Mouse (Mus musculus): ENCODE data around the gene Yy2. TPM values are rescaled to one million over a fixed set of nuclear protein-coding genes. Genes with fewer than 3 reads are reported as not detected.
A peak's percentile ranks its signal among the peaks of the same experiment; 100 is the strongest.

Yy2 gene
- total RNA-seq (2021), result 1 to 10 TPM in 1 of 2 experiments, not detected in 1; 1.5 TPM
- long read RNA-seq, experiment 1, result 0 reads
- long read RNA-seq, experiment 2, result 0 reads

DNA sequence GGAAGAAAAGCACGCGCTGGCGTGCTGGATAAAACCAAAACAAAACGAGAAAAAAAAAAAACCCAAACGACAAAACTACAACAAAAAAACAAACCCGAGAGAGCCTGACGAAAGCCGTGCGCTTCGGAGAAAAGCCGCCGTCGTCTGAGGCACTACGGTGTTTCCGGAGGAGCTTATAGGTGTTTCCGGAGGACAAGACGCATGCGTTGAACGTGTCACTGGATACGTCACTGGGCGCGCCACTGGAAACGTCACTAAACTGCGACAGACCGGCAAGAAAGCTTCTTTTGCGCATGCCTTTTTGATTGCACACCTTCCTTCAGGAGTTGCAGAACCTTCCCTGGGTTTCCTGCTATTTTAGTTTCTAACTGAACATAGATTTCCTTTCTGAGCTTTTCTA lies at the start of gene Yy2:
TSS of gene Yy2 (minus strand) at position 146 of the 400 bp plus-strand sequence.
- DNase-seq, result no peak

- DNase-seq, result peak; percentile 22
These were observed 44.1 kb upstream of the Yy2 start for GRCm38 (mm10) chrX:157612894-157613293.

DNA sequence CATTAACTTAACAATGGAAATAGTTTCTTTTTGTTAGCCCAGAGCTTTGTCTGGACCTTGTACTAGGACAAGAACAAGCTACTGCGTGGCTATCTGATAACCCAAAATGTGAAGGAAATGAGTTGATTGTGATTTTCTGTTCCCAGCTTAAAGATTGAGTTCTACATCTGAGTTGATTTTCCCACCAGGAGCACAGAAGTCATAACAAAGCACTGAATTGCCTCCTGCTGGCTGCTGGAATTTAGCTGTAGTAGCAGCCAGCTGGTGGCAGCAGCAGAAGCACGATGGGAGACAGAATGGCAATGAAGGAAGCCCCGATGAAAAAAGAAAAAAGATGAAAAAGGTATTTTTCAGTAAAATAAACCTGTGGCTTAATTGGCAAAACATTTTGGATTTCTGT lies 32.7 kb upstream of the Yy2 start:
- DNase-seq, result peak; percentile 39

GRCm38 (mm10) chrX:157598186-157598996 lies 29.6 kb upstream of the Yy2 start, which contains the start of gene Mbtps2:
Gene Mbtps2 (minus strand): TSS chrX:157598715.
- DNase-seq, result peak; percentile 68

DNA sequence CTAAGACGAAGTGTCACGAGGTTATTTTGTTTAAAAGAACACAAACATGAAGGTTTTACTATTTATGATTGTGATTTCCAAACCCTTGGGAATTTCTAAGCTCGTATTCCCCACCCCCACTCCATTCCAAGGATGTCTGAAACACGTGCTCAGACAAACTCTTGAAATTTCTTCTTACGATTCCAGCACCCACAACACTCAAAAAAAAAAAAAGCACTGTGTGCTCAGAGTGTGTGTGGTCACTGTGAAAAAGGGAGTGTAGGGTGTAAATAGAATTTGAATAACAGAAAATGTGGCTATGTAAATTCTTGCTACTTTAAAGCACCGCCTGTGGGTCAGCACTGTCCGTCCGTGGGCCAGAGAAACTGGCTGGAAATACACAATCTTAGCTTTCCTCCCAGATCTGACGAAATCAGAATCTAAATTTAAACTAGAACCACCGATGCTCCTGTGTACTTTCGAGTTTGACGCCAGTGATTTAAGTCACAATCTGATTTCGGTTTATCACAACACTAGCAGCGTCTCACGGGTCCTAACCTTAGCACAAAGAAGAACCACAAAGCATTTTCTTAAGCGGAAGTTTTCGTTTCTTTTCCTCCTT lies 28.9 kb upstream of the Yy2 start:
- no peak for DNase-seq

DNA sequence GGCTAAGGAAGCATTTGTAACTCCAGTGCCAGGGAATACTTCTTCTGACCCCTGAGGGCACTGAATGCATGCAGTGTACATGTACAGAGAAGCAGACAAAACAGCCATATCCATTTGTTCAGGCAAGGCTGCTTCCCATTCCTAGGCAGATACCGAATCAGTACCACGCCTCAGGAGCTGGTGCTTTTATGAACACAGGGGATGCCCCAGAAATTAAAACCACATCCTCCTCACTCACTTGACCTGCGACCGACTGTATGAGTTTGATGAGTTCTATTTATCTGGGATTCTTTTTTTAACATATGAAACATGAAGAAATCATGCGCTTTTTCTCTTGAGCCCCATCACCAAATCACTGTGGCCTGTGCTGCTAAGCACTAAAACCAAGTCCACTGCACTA lies 28.0 kb upstream of the Yy2 start:
- no peak for DNase-seq

DNA sequence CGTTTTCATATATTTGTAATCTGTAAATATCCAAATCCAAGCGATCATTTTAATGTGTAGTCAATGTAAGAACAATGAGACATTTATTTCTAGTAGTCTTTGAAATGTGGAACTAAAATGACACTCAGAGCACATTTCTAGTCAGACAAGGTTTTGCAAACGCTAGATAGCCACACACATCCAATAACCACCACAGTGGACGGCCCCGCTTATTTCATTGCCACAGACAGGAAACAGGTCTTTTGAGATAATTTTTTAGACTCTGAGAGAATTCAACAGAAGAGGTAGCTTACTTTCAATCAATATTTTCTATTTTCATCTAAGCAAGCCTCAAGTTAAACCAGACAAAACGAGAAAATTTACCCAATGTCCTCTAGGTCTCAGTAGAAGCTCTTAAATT lies 27.1 kb upstream of the Yy2 start:
- DNase-seq, result no peak

DNA sequence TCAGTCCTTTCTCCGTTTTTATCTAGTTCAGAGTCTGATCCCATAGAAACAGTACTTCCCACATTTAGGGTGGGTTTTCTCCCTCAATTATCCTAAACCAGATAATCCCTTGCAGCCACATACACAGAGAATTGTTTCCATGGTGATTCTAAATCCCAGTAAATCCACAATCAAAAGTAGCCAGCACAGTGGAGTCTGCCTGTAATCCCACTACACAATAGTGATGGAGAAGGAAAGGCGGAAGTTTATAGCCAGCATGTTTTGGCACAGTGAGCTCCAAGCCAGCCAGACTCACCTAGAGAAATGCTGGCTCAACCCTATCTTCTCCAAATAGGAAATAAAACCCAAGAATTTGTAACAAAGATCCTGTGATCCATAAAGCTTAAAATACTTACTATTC lies 25.8 kb upstream of the Yy2 start:
- no peak for DNase-seq

DNA sequence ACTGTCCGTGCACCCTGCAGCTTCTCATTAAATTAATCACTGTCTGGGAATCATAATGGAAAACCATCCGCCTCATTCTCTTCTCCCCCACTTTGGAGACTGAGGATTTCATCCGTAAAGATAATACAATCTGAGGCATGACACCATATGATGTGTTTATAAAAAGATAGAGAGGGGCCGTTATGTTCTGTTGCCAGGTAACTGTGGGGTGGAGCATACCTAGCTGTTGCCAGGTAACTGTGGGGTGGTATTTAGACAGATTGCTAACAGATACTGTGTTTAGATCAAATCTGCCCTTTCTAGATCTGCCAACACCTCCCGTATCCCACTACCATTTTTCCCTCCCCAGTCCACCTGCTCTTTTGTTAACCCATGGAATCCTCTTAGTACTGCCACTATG lies 18.2 kb upstream of the Yy2 start:
- DNase-seq, result no peak

DNA sequence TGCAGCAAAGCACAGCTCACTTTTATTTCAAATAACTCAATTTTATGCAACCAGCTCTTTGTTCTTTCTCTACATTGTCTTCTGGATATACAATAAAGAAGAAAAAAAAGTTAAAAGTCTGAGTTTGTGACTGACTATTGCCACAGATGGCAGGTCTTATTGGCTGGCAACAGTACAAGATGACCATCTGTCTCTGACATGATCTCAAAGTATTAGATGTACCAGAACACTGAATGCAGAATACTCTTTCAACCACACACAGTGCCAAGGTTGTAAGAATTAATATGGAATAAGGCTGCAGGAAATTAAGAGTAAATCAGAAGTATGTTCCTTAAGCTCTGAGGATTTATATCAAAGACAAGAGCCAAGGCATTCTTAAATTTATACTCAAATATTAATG lies 17.6 kb upstream of the Yy2 start:
- no peak for DNase-seq

- DNase-seq, result no peak
These were observed 10.4 kb upstream of the Yy2 start for GRCm38 (mm10) chrX:157579108-157579614.

GRCm38 (mm10) chrX:157574683-157575082 lies 5.9 kb upstream of the Yy2 start:
- DNase-seq, result no peak

DNA sequence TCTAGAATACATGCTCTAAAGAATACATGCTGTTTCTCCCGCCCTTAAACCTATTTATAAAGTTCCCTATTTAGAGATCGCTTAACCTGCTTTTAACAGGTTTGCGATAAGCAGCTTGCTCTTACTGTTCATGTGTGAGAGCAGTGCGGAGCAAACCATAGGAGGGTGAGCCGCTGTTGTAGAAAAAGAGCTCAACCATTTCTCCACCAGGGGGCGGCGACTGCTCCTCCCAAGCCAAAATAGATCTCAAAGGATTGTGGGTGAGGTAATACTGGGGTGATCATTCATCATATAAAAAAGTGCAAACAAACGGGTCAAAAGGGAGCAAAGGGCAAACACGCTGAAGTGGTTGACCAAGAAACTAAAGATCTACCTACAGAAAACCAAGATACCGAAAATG lies 5.0 kb downstream of the Yy2 start:
- DNase-seq, result peak; percentile 7

- no peak for DNase-seq
These were observed 21.7 kb downstream of the Yy2 start for GRCm38 (mm10) chrX:157547082-157547481.

Other genes with a start within 250 kb of the Yy2 start
- gene Phex, start 153.7 kb downstream of the Yy2 start, total RNA-seq (2021), result 1 to 10 TPM in 1 of 2 experiments, under 1 TPM in 1; 0.30 to 3.1 TPM
- gene Sms, start 76.7 kb downstream of the Yy2 start, total RNA-seq (2021), result 10 to 100 TPM; 14.9 to 22.7 TPM
- 10 to 100 TPM; 22.0 to 22.9 TPM for gene Mbtps2, start 29.7 kb upstream of the Yy2 start, total RNA-seq (2021)
- 10 to 100 TPM; 18.6 to 63.5 TPM for gene Smpx, start 129.9 kb upstream of the Yy2 start, total RNA-seq (2021)
- under 1 TPM; 0.21 to 0.58 TPM for gene Klhl34, start 249.4 kb upstream of the Yy2 start, total RNA-seq (2021)

Measured in adrenal gland, postnatal 10 days (tissue).